Mouse (Mus musculus): ENCODE data around the gene Cd44.

Gene Cd44

DNA sequence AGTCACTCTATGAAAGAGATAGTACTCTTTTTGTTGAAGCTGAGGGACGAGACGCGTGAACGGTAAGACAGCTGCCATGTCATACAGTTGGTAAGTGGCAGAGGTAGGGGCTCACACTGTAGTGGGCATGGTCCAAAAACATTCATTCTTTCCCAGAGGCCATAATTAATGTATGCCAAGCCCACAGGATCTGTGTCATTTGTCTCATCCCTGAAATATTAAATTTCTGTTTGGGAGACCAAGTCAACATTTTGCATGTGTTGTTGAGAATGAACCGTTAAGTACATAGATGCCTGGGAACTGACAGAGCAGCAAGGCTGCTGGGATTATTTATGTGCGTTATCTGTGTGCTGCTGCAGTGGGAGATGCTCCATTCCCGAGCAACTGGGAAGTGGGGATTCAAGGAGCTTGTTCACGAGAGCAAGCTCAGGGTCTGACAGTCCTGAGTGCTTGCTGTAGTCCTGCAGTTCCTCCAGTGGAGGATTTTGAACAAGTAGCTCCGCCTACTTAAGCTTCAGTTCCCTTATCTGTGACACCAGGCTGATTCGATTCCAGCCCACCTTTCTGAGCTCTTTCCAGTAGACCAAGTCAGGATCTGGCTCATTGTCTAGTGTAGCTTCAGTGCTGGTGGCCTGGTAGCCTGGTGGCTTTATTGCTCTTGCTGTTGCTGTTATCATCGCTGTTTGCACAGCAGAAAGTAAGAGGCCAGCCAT is 12.5 kb upstream of the Cd44 start:
- no peak for DNase-seq (ENCODE audit: low read depth, low spot score)

GRCm38 (mm10) chr2:102912951-102913350 is 11.5 kb upstream of the Cd44 start:
- DNase-seq (ENCODE audit: low read depth, low spot score), result no peak

- no peak for DNase-seq (ENCODE audit: low read depth, low spot score)
Observed at GRCm38 (mm10) chr2:102912469-102912868, 11.0 kb upstream of the Cd44 start.

DNA sequence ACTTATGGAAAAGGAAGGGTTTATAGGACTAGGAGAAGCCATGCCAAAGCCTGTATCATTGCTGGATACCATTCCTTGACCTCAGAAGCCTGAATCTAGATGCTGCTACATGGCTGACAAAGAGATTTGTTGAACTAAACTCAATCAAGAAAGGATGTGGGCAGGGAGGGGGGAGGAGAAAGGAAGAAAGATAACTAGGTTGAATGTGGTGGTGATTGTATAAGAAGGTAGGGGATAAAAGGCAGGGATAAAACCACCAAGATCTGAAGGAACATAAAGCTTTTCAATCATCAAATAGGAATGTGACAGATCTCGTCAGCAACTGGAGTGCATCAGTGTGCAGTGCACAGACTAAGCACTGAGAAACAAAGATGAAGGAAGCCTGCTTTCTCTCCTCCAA is 7.9 kb upstream of the Cd44 start:
- no peak for DNase-seq (ENCODE audit: low read depth, low spot score)

DNA sequence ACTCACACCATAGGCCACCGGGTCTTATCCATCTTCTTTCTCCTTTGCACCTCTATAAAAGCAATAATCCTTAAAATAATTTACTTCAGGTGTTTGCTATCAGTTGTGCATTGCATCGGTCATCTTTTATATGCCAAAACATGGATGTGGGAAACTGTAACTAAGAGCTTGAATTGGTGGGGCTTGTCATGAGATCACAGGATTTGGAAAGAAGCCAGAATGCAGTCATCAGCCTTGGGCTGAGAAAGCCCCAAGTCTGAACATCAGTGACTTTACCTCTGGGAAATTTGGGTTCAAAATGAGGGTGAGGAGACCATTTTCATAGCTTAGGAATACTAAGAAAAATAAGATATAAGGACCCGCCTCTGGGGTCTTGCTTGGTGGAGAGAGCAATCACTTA is 4.1 kb upstream of the Cd44 start:
- DNase-seq (ENCODE audit: low read depth, low spot score), result no peak

DNA sequence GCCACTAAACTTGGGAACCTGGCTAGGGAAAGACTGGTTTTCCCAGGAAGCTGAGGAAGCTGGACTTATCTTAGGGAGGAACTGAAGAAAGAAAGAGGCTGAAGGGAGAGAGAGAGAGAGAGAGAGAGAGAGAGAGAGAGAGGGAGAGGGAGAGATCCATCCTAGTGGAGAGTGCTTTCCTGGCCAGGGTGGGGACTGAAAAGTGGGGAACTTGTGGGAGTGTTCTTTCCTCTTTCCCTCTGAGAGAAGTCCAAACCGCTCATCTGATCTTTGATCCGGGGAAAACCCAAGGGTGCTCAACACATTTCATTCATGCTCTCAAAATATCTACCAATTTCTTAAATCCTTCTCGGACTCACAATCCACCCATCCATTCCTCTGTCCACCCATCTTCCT is 361 bp upstream of the Cd44 start:
- DNase-seq (ENCODE audit: low read depth, low spot score), result no peak

DNA sequence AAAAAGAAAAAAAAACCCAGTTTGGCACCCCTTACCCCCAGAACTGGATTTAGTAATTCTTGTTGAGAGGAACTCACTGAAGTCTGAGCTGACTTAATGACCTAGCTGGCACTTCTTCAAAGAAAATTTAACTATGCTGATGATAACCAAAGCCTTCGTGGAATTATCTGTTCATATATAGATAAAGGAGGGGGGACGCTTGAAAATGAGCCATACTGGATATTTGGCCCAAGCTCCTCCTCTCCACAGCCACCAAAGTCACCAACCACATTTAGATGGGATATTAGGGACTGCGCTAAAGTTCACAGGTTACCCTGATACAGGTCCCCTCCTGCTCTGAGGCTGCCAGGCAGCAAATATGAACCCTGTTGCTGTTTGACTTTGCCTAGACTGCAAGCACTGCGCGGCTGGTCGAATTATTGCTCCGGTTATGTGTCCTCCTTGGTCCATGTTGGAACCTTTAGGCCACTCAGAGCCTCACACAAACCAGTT is 1.2 kb downstream of the Cd44 start:
- no peak for DNase-seq (ENCODE audit: low read depth, low spot score)

DNA sequence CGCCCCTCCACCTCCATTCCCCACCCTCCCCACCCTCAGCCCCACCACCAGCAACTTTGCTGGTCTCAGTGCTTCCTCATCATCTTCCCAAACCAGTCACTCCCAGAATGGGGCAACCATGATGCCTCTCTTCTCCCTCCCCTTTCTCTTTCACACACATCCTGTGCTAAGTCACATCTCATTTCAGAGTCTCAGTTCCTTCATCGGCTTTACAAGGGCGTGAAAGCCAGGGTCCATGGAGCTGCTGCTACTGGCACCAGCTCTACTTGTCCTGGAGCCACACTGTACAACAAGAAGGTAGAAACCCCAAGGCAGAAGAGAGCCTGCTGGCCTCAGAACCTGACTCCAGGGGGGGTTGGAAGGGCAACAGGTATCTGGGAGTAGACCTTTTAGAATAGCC is 2.2 kb downstream of the Cd44 start:
- no peak for DNase-seq (ENCODE audit: low read depth, low spot score)

- DNase-seq (ENCODE audit: low read depth, low spot score), result no peak
Observed at GRCm38 (mm10) chr2:102898585-102898984, 2.9 kb downstream of the Cd44 start.

- no peak for DNase-seq (ENCODE audit: low read depth, low spot score)
Observed at GRCm38 (mm10) chr2:102896154-102896553, 5.3 kb downstream of the Cd44 start.

GRCm38 (mm10) chr2:102895197-102895596 is 6.3 kb downstream of the Cd44 start:
- no peak for DNase-seq (ENCODE audit: low read depth, low spot score)

- no peak for DNase-seq (ENCODE audit: low read depth, low spot score)
Observed at GRCm38 (mm10) chr2:102894785-102895184, 6.7 kb downstream of the Cd44 start.

DNA sequence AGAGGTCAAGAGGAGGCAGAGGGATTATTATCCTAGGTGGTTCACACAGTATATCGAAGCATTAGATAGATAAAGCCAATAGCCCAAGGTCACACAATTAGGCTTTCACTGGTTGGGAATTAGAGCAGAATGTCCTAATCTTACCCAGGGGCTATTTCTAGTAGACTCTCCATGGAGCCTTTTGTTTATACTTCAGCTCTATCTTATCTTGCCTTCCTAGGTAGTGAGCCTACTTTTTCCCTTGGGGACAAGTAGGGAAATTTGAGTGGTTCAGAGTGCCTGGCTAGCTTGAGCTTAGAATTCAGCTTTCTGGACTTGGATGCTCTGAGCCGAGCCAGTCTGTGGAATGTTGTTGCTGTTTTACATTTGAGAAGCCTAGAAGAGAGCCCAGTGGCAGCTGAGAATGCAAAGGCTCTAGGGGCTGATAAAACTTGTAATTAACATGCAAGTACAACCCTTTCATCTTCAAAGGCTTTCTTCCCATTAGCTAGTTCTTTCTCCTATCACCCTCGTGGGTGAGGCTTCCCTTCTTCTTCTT is 12.7 kb downstream of the Cd44 start:
- DNase-seq (ENCODE audit: low read depth, low spot score), result no peak

DNA sequence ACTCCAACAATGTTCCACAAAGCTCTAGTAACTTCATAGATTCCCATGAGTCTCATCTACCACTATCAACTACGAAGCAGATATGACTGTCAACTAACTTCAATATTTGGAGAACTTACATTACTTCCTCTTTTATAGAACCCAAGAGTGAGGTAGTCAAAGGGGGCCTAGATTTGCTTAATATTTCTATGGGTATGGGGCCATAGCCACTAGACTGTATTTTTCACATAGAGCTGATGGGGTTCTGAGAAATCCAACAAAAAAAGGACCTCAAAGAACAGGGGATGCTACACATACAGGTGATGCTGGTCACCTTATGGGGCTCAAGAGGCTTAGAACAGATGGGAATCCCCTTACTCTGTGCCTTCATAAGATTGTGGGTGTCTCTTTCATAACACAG is 14.3 kb downstream of the Cd44 start:
- DNase-seq (ENCODE audit: low read depth, low spot score), result no peak

GRCm38 (mm10) chr2:102886306-102886935 is 15.0 kb downstream of the Cd44 start:
- DNase-seq (ENCODE audit: low read depth, low spot score), result no peak

- DNase-seq (ENCODE audit: low read depth, low spot score), result no peak
Observed at GRCm38 (mm10) chr2:102882597-102883272, 18.7 kb downstream of the Cd44 start.

GRCm38 (mm10) chr2:102882004-102882588 is 19.4 kb downstream of the Cd44 start:
- DNase-seq (ENCODE audit: low read depth, low spot score), result no peak

GRCm38 (mm10) chr2:102878513-102878912 is 23.0 kb downstream of the Cd44 start:
- no peak for DNase-seq (ENCODE audit: low read depth, low spot score)

DNA sequence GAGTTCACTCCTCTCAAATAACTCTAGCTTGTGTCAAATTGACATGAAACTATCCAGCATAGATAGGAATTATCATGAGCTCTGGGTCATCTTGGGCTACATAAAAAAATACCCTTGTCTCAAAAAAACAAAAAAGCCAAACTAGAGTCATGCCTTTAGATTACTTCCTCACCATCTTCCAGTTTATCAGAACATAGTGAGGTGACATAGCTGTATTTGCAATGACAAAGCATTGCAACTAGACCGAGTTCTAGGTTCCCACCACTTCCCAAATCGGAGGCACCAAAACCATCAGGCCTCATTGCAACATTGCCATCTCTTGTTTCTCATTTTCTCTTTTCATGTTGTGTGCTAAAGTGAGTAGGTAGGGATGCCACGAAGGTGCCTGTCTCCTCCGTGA is 24.0 kb downstream of the Cd44 start:
- no peak for DNase-seq (ENCODE audit: low read depth, low spot score)

DNA sequence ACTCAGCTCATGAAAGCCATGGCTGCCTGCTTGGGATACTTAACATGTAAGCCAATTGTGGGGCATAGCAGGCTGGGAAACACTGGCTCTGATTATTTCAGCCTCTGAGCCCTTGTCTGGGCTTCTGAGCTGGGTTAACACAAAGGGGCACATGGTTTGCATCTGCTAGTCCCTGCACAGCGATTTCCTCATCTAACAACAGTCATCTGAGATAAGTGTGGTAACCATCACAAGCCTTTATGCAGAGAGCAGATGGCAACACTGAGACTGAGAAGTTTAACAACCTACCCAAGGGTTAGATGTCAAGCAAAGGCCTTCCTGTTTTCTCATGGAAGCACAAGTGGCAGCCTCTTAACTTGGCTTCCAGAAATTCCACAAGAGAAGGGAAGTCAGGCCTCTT is 25.3 kb downstream of the Cd44 start:
- DNase-seq (ENCODE audit: low read depth, low spot score), result no peak

- DNase-seq (ENCODE audit: low read depth, low spot score), result no peak
Observed at GRCm38 (mm10) chr2:102873848-102874247, 27.6 kb downstream of the Cd44 start.

- no peak for DNase-seq (ENCODE audit: low read depth, low spot score)
Observed at GRCm38 (mm10) chr2:102873194-102873593, 28.3 kb downstream of the Cd44 start.

Measured in brain, embryonic 18.5 days (tissue).